ENCODE assay signal across 19 mouse cellular contexts in genomic region chr2:163663930-163664329, GRCm38 (mm10). TPM values are rescaled to one million over a fixed set of nuclear protein-coding genes. Genes with fewer than 3 reads are reported as not detected.
A peak's percentile ranks its signal among the peaks of the same experiment; 100 is the strongest.
DNase-seq lines count a peak whose midpoint lies in the region; ATAC-seq and TF ChIP-seq lines count a peak whose summit lies in the region.
"Had no signal": no experiment of that assay in that cellular context is flagged by ENCODE, and none has a peak within 500 bp of the region (broad histone marks: within the 10 kb centered on the region; RNA-seq: fewer than 3 reads in every experiment).

No protein-coding gene starts in this region.

- peaks cover 14% of the 10 kb centered on the region; the same call in 1 of the 2 replicates for H3K4me1 ChIP-seq in heart, embryonic 11.5 days (ENCODE audit: control insufficient read depth, insufficient read depth, low read length)
- peaks cover 31% of the 10 kb centered on the region for H3K4me1 ChIP-seq in kidney, embryonic 16.5 days (ENCODE audit: insufficient read depth, low read length)

- no peak for DNase-seq in heart, postnatal 25 days (ENCODE audit: low spot score)
- no peak for DNase-seq in left cerebral cortex, adult 2 months (ENCODE audit: extremely low spot score in 1 of 2, low spot score in 2 of 2)
- DNase-seq in left cerebral cortex, postnatal 4 days: no peak
- DNase-seq in Muller cell, postnatal 12 days (ENCODE audit: inconsistent ontology term): peak; percentile 65
- DNase-seq in kidney, postnatal 36 days: no peak
- DNase-seq: adrenal gland, adult 2 months; cerebellum, adult 11 months; cerebellum, postnatal 25 days; kidney, postnatal 14 days; liver; liver, postnatal 0 days; spleen, adult 18-20 months had no signal

- ATAC-seq in heart, embryonic 11.5 days (replicated peaks; ENCODE audit: insufficient number of reproducible peaks, low FRiP score, low TSS enrichment): no peak
- no peak for ATAC-seq in kidney, embryonic 16.5 days (ENCODE audit: low FRiP score, low TSS enrichment)
- ATAC-seq: forebrain, embryonic 15.5 days; liver, postnatal 0 days; midbrain, embryonic 16.5 days had no signal

- H3K79me2 ChIP-seq in macrophage (ENCODE audit: inconsistent target): peaks cover 80% of the 10 kb centered on the region

- no peak overlapping the region for H3K4me2 ChIP-seq in heart, embryonic 11.5 days
- no peak overlapping the region for H3K4me2 ChIP-seq in kidney, embryonic 16.5 days (replicated peaks; ENCODE audit: low read depth, low read length)
- H3K4me2 ChIP-seq: forebrain, embryonic 15.5 days had no signal

- WGBS in heart, embryonic 11.5 days (ENCODE audit: insufficient replicate concordance): 66% methylated on average over 3 of the region's 3 CpGs
- 22% methylated on average over 3 of the region's 3 CpGs for WGBS in macrophage (ENCODE audit: missing documents)
- WGBS in kidney, embryonic 16.5 days: 52% methylated on average over 3 of the region's 3 CpGs

- intact Hi-C loops in heart, postnatal 25 days (cut with DNase I): loop anchor here (5.0 kb wide), 1 partner anchor 33 kb away; no protein-coding TSS in a partner anchor
- intact Hi-C loops in left cerebral cortex, adult 2 months (cut with DNase I): no loop called here
- intact Hi-C loops in left cerebral cortex, postnatal 4 days (cut with DNase I): loop anchor here (5.0 kb wide), 1 partner anchor 33 kb away; no protein-coding TSS in a partner anchor

- no peaks in the 10 kb centered on the region for H3K27me3 ChIP-seq in heart, embryonic 11.5 days (ENCODE audit: control insufficient read depth, insufficient read depth, low read length)
- H3K27me3 ChIP-seq in kidney, embryonic 16.5 days (ENCODE audit: insufficient read depth, low read length): no peaks in the 10 kb centered on the region
- H3K27me3 ChIP-seq: forebrain, embryonic 15.5 days had no signal

- TF ChIP-seq CTCF in left cerebral cortex, adult 2 months (IDR thresholded peaks at IDR 0.05): no peak

- H3K36me3 ChIP-seq in heart, embryonic 11.5 days (ENCODE audit: control insufficient read depth, insufficient read depth, low read length): no peaks in the 10 kb centered on the region
- H3K36me3 ChIP-seq in macrophage (ENCODE audit: inconsistent target): no peaks in the 10 kb centered on the region
- no peaks in the 10 kb centered on the region for H3K36me3 ChIP-seq in kidney, embryonic 16.5 days (ENCODE audit: insufficient read depth, low read length)
- H3K36me3 ChIP-seq: forebrain, embryonic 15.5 days had no signal

- no peaks in the 10 kb centered on the region for H3K9me3 ChIP-seq in heart, embryonic 11.5 days (replicated peaks; ENCODE audit: control insufficient read depth, low read length)
- H3K9me3 ChIP-seq in kidney, embryonic 16.5 days (ENCODE audit: low read length): no peaks in the 10 kb centered on the region
- H3K9me3 ChIP-seq: forebrain, embryonic 15.5 days; heart, embryonic 10.5 days had no signal

- peak overlapping the region; percentile 1; the same call in 1 of the 2 replicates for H3K9ac ChIP-seq in heart, embryonic 11.5 days (ENCODE audit: low read depth, low read length)
- no peak overlapping the region for H3K9ac ChIP-seq in kidney, embryonic 16.5 days (replicated peaks; ENCODE audit: low read length)
- H3K9ac ChIP-seq: forebrain, embryonic 15.5 days; liver, postnatal 0 days had no signal

- no peak overlapping the region for H3K4me3 ChIP-seq in heart, embryonic 11.5 days (ENCODE audit: low read depth, low read length)
- no peak overlapping the region for H3K4me3 ChIP-seq in left cerebral cortex, adult 2 months
- no peak overlapping the region for H3K4me3 ChIP-seq in macrophage (ENCODE audit: inconsistent target)
- H3K4me3 ChIP-seq in kidney, embryonic 16.5 days (ENCODE audit: low read length): no peak overlapping the region
- H3K4me3 ChIP-seq: forebrain, embryonic 15.5 days; heart, embryonic 10.5 days had no signal

- H3K27ac ChIP-seq in heart, embryonic 11.5 days (ENCODE audit: low read depth, low read length): no peak overlapping the region
- H3K27ac ChIP-seq in left cerebral cortex, adult 2 months: peak overlapping the region; percentile 53; the same call in 1 of the 2 replicates
- peak overlapping the region; percentile 85 for H3K27ac ChIP-seq in macrophage
- H3K27ac ChIP-seq in kidney, embryonic 16.5 days (ENCODE audit: low read length): no peak overlapping the region
- H3K27ac ChIP-seq: forebrain, embryonic 15.5 days; heart, embryonic 10.5 days; stomach, postnatal 0 days had no signal

RNA-seq across cellular contexts. Expression of gene Pkig, which starts 5.7 kb away (rescaled TPM):
- polyA plus RNA-seq in heart, embryonic 11.5 days (2014; fragmentation: Nextera tagmentation; extraction: Ambion mirVana): 249 and 252 TPM in 2 replicates
- total RNA-seq in heart, postnatal 25 days (2021): 100 to 1,000 TPM; 211 to 235 TPM
- total RNA-seq in left cerebral cortex, adult 2 months (2021): 100 to 1,000 TPM; 126 to 129 TPM
- 10 to 100 TPM; 83.4 to 91.6 TPM for total RNA-seq in left cerebral cortex, postnatal 4 days (2021)
- total RNA-seq in macrophage (2018; cell fraction: chromatin; rRNA removed): 10 to 100 TPM in 19 of 26 experiments, 1 to 10 TPM in 7; 2.4 to 30.8 (median 18.1) TPM
- total RNA-seq in macrophage (2018; cell fraction: cytosol; rRNA removed): 10 to 100 TPM; 42.4 to 74.6 (median 56.6) TPM
- total RNA-seq in macrophage (2018; cell fraction: nucleus; rRNA removed): 10 to 100 TPM; 12.2 to 39.2 (median 23.1) TPM
- polyA plus RNA-seq in macrophage (2018): 39.4 to 69.2 TPM (median 46.2 TPM) in 3 replicates
- 180 and 187 TPM in 2 replicates for polyA plus RNA-seq in kidney, embryonic 16.5 days (2015; fragmentation: Nextera tagmentation; extraction: Ambion mirVana)

RNA-seq across cellular contexts. Expression of gene Serinc3, which starts 19.0 kb away (rescaled TPM):
- 77.5 and 79.0 TPM in 2 replicates for polyA plus RNA-seq in heart, embryonic 11.5 days (2014; fragmentation: Nextera tagmentation; extraction: Ambion mirVana)
- total RNA-seq in heart, postnatal 25 days (2021): 100 to 1,000 TPM; 291 to 357 TPM
- 100 to 1,000 TPM; 213 to 234 TPM for total RNA-seq in left cerebral cortex, adult 2 months (2021)
- total RNA-seq in left cerebral cortex, postnatal 4 days (2021): 100 to 1,000 TPM; 138 to 139 TPM
- 100 to 1,000 TPM in 9 of 26 experiments, 10 to 100 TPM in 17; 27.4 to 173 (median 89.6) TPM for total RNA-seq in macrophage (2018; cell fraction: chromatin; rRNA removed)
- 100 to 1,000 TPM; 210 to 576 (median 331) TPM for total RNA-seq in macrophage (2018; cell fraction: cytosol; rRNA removed)
- total RNA-seq in macrophage (2018; cell fraction: nucleus; rRNA removed): 100 to 1,000 TPM; 108 to 439 (median 280) TPM
- 217 to 859 TPM (median 380 TPM) in 3 replicates for polyA plus RNA-seq in macrophage (2018)
- 48.9 and 50.1 TPM in 2 replicates for polyA plus RNA-seq in kidney, embryonic 16.5 days (2015; fragmentation: Nextera tagmentation; extraction: Ambion mirVana)

Comparison
In these comparisons a context has a peak if more than half of its experiments do, and no peak if none do; other contexts are left out.
1. H3K27ac ChIP-seq: peak in left cerebral cortex, adult 2 months (single experiment) and macrophage (single experiment); none in heart, embryonic 11.5 days (single experiment) and kidney, embryonic 16.5 days (single experiment).